ENCODE assay signal across 9 mouse cellular contexts in genomic region chr19:44068232-44068631, GRCm38 (mm10). TPM values are rescaled to one million over a fixed set of nuclear protein-coding genes. Genes with fewer than 3 reads are reported as not detected.
DNase-seq lines count a peak whose midpoint lies in the region; ATAC-seq and TF ChIP-seq lines count a peak whose summit lies in the region.
"Had no signal": no experiment of that assay in that cellular context is flagged by ENCODE, and none has a peak within 500 bp of the region (broad histone marks: within the 10 kb centered on the region; RNA-seq: fewer than 3 reads in every experiment).

No protein-coding gene starts in this region.

- DNase-seq in heart, postnatal 4 days, result no peak
- DNase-seq in hindbrain, embryonic 10.5 days (ENCODE audit: low spot score), result no peak
- no peak for DNase-seq in right cerebral cortex, adult 2 months (ENCODE audit: low spot score in 2 of 2)
- DNase-seq in adrenal gland, postnatal 4 days (ENCODE audit: low spot score in 2 of 2), result no peak
- DNase-seq in lung, postnatal 4 days, result no peak
- DNase-seq: thymus, postnatal 36 days had no signal

- no peak overlapping the region for H3K9ac ChIP-seq in heart, embryonic 12.5 days
- no peak overlapping the region for H3K9ac ChIP-seq in liver, embryonic 15.5 days

- H3K4me3 ChIP-seq in heart, embryonic 12.5 days, result peak overlapping the region; percentile 81; the same call in 1 of the 2 replicates
- H3K4me3 ChIP-seq in C2C12 (ENCODE audit: insufficient read depth, poor library complexity, severe bottlenecking), result peak overlapping the region; percentile 60
- H3K4me3 ChIP-seq in hindbrain, embryonic 10.5 days, result peak overlapping the region; percentile 81
- H3K4me3 ChIP-seq in liver, embryonic 15.5 days (replicated peaks), result peak overlapping the region; percentile 70

- H3K4me2 ChIP-seq in heart, embryonic 12.5 days, result peak overlapping the region; percentile 94
- peak overlapping the region; percentile 98 for H3K4me2 ChIP-seq in liver, embryonic 15.5 days

- TF ChIP-seq CTCF in C2C12 (IDR thresholded peaks at IDR 0.05; ENCODE audit: control insufficient read depth, insufficient read depth, insufficient read length), result no peak

- H3K27me3 ChIP-seq in heart, embryonic 12.5 days (replicated peaks), result no peaks in the 10 kb centered on the region
- H3K27me3 ChIP-seq in C2C12 (ENCODE audit: control insufficient read depth, insufficient read depth, insufficient read length), result no peaks in the 10 kb centered on the region
- H3K27me3 ChIP-seq in hindbrain, embryonic 10.5 days (ENCODE audit: insufficient read depth, poor library complexity, severe bottlenecking), result no peaks in the 10 kb centered on the region; the same call in 1 of the 2 replicates
- H3K27me3 ChIP-seq in liver, embryonic 15.5 days, result no peaks in the 10 kb centered on the region

- H3K27ac ChIP-seq in heart, embryonic 12.5 days (ENCODE audit: poor library complexity, severe bottlenecking), result no peak overlapping the region
- no peak overlapping the region for H3K27ac ChIP-seq in hindbrain, embryonic 10.5 days
- H3K27ac ChIP-seq in liver, embryonic 15.5 days (replicated peaks), result no peak overlapping the region

- peaks cover 7% of the 10 kb centered on the region; the same call in 1 of the 2 replicates for H3K4me1 ChIP-seq in heart, embryonic 12.5 days (replicated peaks)
- H3K4me1 ChIP-seq in hindbrain, embryonic 10.5 days (replicated peaks), result peaks cover 25% of the 10 kb centered on the region
- H3K4me1 ChIP-seq in liver, embryonic 15.5 days (replicated peaks), result peaks cover 36% of the 10 kb centered on the region

- H3K79me3 ChIP-seq in C2C12 (ENCODE audit: low read depth), result peaks cover 3% of the 10 kb centered on the region

- no peaks in the 10 kb centered on the region for H3K9me3 ChIP-seq in heart, embryonic 12.5 days (replicated peaks)
- H3K9me3 ChIP-seq in hindbrain, embryonic 10.5 days, result no peaks in the 10 kb centered on the region
- no peaks in the 10 kb centered on the region for H3K9me3 ChIP-seq in liver, embryonic 15.5 days (replicated peaks)

- no peak for ATAC-seq in heart, embryonic 12.5 days (ENCODE audit: insufficient number of reproducible peaks, low FRiP score)
- ATAC-seq in liver, embryonic 15.5 days (ENCODE audit: insufficient read depth), result no peak

- H3K36me3 ChIP-seq in heart, embryonic 12.5 days, result peaks cover 19% of the 10 kb centered on the region; the same call in 1 of the 2 replicates
- H3K36me3 ChIP-seq in C2C12 (ENCODE audit: control insufficient read depth, insufficient read depth), result peaks cover 30% of the 10 kb centered on the region
- peaks cover 15% of the 10 kb centered on the region for H3K36me3 ChIP-seq in hindbrain, embryonic 10.5 days
- peaks cover 11% of the 10 kb centered on the region; the same call in 1 of the 2 replicates for H3K36me3 ChIP-seq in liver, embryonic 15.5 days (replicated peaks)

- WGBS in heart, embryonic 12.5 days, result 77% methylated on average over 4 of the region's 4 CpGs
- WGBS in hindbrain, embryonic 10.5 days, result 83% methylated on average over 4 of the region's 4 CpGs
- 24% methylated on average over 4 of the region's 4 CpGs for WGBS in liver, embryonic 15.5 days (ENCODE audit: insufficient replicate concordance)

- H3ac ChIP-seq in C2C12 (ENCODE audit: control insufficient read depth, insufficient read length, low read depth), result no peak overlapping the region

- H3K79me2 ChIP-seq in C2C12 (ENCODE audit: control insufficient read depth, insufficient read depth), result peaks cover 22% of the 10 kb centered on the region

TF ChIP-seq in C2C12, 6 proteins besides CTCF, POLR2A, EP300 and RAD21:
- no peak for TF ChIP-seq MYOG (IDR thresholded peaks at IDR 0.05; ENCODE audit: control insufficient read depth, extremely low read depth, insufficient read length)
- no peak for TF ChIP-seq CEBPB (IDR thresholded peaks at IDR 0.05; ENCODE audit: low read depth)
- no peak for TF ChIP-seq MYOD1 (IDR thresholded peaks at IDR 0.05; ENCODE audit: control insufficient read depth, insufficient read length, low read depth)
- no peak for TF ChIP-seq FOSL1 (IDR thresholded peaks at IDR 0.05; ENCODE audit: insufficient read depth, low read length, poor library complexity, severe bottlenecking)
- no peak for TF ChIP-seq MAX (IDR thresholded peaks at IDR 0.05)

RNA-seq across cellular contexts. Expression of gene Erlin1, which starts 1.4 kb away (rescaled TPM):
- 18.5 and 18.7 TPM in 2 replicates for polyA plus RNA-seq in heart, embryonic 12.5 days (2016; fragmentation: Nextera tagmentation; extraction: Ambion mirVana)
- 1 to 10 TPM; 8.9 to 9.5 TPM for total RNA-seq in heart, postnatal 4 days (2021)
- 14.8 TPM for polyA plus RNA-seq in C2C12 (2012; fragmentation: generic; extraction: Trizol)
- polyA plus RNA-seq in hindbrain, embryonic 10.5 days (2016; fragmentation: Nextera tagmentation; extraction: Ambion mirVana), result 18.5 and 24.3 TPM in 2 replicates
- 17.8 and 20.6 TPM in 2 replicates for polyA plus RNA-seq in liver, embryonic 15.5 days (2015; fragmentation: Nextera tagmentation; extraction: Ambion mirVana)
- total RNA-seq in adrenal gland, postnatal 4 days (2021), result 10 to 100 TPM; 19.8 to 21.2 TPM

RNA-seq across cellular contexts. Expression of gene Chuk, which starts 39.0 kb away (rescaled TPM):
- polyA plus RNA-seq in heart, embryonic 12.5 days (2016; fragmentation: Nextera tagmentation; extraction: Ambion mirVana), result 36.3 and 37.4 TPM in 2 replicates
- 10 to 100 TPM; 33.4 to 33.9 TPM for total RNA-seq in heart, postnatal 4 days (2021)
- 9.7 TPM for polyA plus RNA-seq in C2C12 (2012; fragmentation: generic; extraction: Trizol)
- polyA plus RNA-seq in hindbrain, embryonic 10.5 days (2016; fragmentation: Nextera tagmentation; extraction: Ambion mirVana), result 40.1 and 45.0 TPM in 2 replicates
- 19.4 and 20.2 TPM in 2 replicates for polyA plus RNA-seq in liver, embryonic 15.5 days (2015; fragmentation: Nextera tagmentation; extraction: Ambion mirVana)
- 10 to 100 TPM; 54.5 to 58.7 TPM for total RNA-seq in adrenal gland, postnatal 4 days (2021)

RNA-seq across cellular contexts. Expression of gene Cyp2c23, which starts 39.2 kb away (rescaled TPM):
- 0.09 TPM in 2 replicates for polyA plus RNA-seq in heart, embryonic 12.5 days (2016; fragmentation: Nextera tagmentation; extraction: Ambion mirVana)
- total RNA-seq in heart, postnatal 4 days (2021), result not detected
- not detected for polyA plus RNA-seq in C2C12 (2012; fragmentation: generic; extraction: Trizol)
- not detected in 2 replicates for polyA plus RNA-seq in hindbrain, embryonic 10.5 days (2016; fragmentation: Nextera tagmentation; extraction: Ambion mirVana)
- 26.7 and 31.2 TPM in 2 replicates for polyA plus RNA-seq in liver, embryonic 15.5 days (2015; fragmentation: Nextera tagmentation; extraction: Ambion mirVana)
- 10 to 100 TPM in 1 of 2 experiments, under 1 TPM in 1; 0.90 to 16.8 TPM for total RNA-seq in adrenal gland, postnatal 4 days (2021)

Comparison
In these comparisons a context has a peak if more than half of its experiments do, and no peak if none do; other contexts are left out.
1. RNA of gene Cyp2c23, which starts 39.2 kb away (polyA plus RNA-seq): 26.7 to 31.2 TPM in liver, embryonic 15.5 days; 0.09 TPM in heart, embryonic 12.5 days, not detected in hindbrain, embryonic 10.5 days and not detected in C2C12 (single experiment); every median in the first group is over 10 times any median in the second.
2. Peak in every context shown above with its lines, with median percentiles within 50 percentile points of each other: H3K4me3 ChIP-seq.